In the genomic region with DNA sequence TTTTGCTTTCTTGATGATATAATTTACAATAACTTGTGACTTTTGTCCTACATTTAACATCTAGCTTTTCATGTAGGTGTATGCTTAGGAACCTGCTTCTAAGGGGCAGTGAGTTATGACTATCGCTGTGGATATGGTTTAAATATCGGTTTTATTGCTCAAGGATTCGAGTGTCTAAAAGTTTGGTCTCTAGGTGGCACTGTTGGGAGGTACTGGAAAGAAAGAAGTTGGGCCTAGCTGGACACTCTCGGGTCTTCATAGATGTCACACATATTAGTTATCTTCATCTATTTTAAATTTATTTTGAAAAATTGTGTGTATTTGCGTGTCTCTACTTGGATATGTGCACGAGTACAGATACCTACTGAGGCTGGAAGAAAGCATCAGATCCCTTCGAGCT, we compare ENCODE assay signal across 14 mouse cellular contexts.
DNase-seq lines count a peak whose midpoint lies in the region; ATAC-seq and TF ChIP-seq lines count a peak whose summit lies in the region.
"Had no signal": no experiment of that assay in that cellular context is flagged by ENCODE, and none has a peak within 500 bp of the region (broad histone marks: within the 10 kb centered on the region; RNA-seq: fewer than 3 reads in every experiment).

No protein-coding gene starts in this region.

- no peaks in the 10 kb centered on the region for H3K9me3 ChIP-seq in liver, postnatal 0 days (ENCODE audit: low read length)
- no peaks in the 10 kb centered on the region for H3K9me3 ChIP-seq in liver, embryonic 12.5 days (replicated peaks)
- H3K9me3 ChIP-seq in ES-E14 (ENCODE audit: control insufficient read depth, insufficient read depth, low read depth, low read length), result no peaks in the 10 kb centered on the region
- H3K9me3 ChIP-seq: embryonic facial prominence, embryonic 13.5 days; forebrain, embryonic 12.5 days had no signal

- H3K4me1 ChIP-seq in liver, postnatal 0 days (ENCODE audit: insufficient read depth), result no peaks in the 10 kb centered on the region
- H3K4me1 ChIP-seq in liver, embryonic 12.5 days, result no peaks in the 10 kb centered on the region
- no peaks in the 10 kb centered on the region; a peak in 1 of 4 replicates for H3K4me1 ChIP-seq in ES-E14 (ENCODE audit: control insufficient read depth in 2 of 2, insufficient read depth in 2 of 2, low read length in 2 of 2, poor library complexity in 1 of 2)
- H3K4me1 ChIP-seq: embryonic facial prominence, embryonic 13.5 days had no signal

- H3K4me3 ChIP-seq in liver, postnatal 0 days (ENCODE audit: low read depth, low read length), result no peak overlapping the region
- no peak overlapping the region for H3K4me3 ChIP-seq in liver, embryonic 12.5 days
- H3K4me3 ChIP-seq in ES-E14 (ENCODE audit: insufficient read depth in 1 of 2, low read depth in 1 of 2, low read length in 2 of 2, poor library complexity in 1 of 2, severe bottlenecking in 1 of 2), result no peak overlapping the region
- H3K4me3 ChIP-seq: embryonic facial prominence, embryonic 13.5 days; forebrain, embryonic 12.5 days had no signal

- no peak for ATAC-seq in liver, postnatal 0 days
- no peak for ATAC-seq in liver, embryonic 12.5 days
- ATAC-seq: inflammation-experienced regulatory T-cells, adult 6 months had no signal

- 66% methylated on average over 7 of the region's 7 CpGs for WGBS in liver, postnatal 0 days (ENCODE audit: insufficient replicate concordance)
- WGBS in liver, embryonic 12.5 days (ENCODE audit: insufficient replicate concordance), result 54% methylated on average over 7 of the region's 7 CpGs

- H3K4me2 ChIP-seq in liver, postnatal 0 days (ENCODE audit: low read depth, low read length), result no peak overlapping the region
- H3K4me2 ChIP-seq in liver, embryonic 12.5 days, result no peak overlapping the region
- H3K4me2 ChIP-seq: embryonic facial prominence, embryonic 13.5 days; forebrain, embryonic 12.5 days had no signal

- no peak overlapping the region for H3K9ac ChIP-seq in liver, postnatal 0 days (replicated peaks)
- H3K9ac ChIP-seq in liver, embryonic 12.5 days, result no peak overlapping the region
- H3K9ac ChIP-seq in ES-E14 (ENCODE audit: insufficient read depth, low read depth, low read length, poor library complexity, severe bottlenecking), result no peak overlapping the region
- H3K9ac ChIP-seq: embryonic facial prominence, embryonic 13.5 days; forebrain, embryonic 12.5 days had no signal

- TF ChIP-seq CTCF in liver, postnatal 0 days (IDR thresholded peaks at IDR 0.05; ENCODE audit: low read depth), result peak; percentile 42

- H3K27ac ChIP-seq in liver, postnatal 0 days (ENCODE audit: low read depth), result no peak overlapping the region
- no peak overlapping the region for H3K27ac ChIP-seq in liver, embryonic 12.5 days
- H3K27ac ChIP-seq in ES-E14 (ENCODE audit: insufficient read depth, low read depth, low read length, poor library complexity, severe bottlenecking), result no peak overlapping the region
- H3K27ac ChIP-seq: embryonic facial prominence, embryonic 13.5 days; forebrain, embryonic 12.5 days had no signal

- H3K27me3 ChIP-seq in liver, postnatal 0 days (ENCODE audit: insufficient read depth, low read length), result no peaks in the 10 kb centered on the region
- H3K27me3 ChIP-seq in liver, embryonic 12.5 days (replicated peaks), result no peaks in the 10 kb centered on the region
- H3K27me3 ChIP-seq: embryonic facial prominence, embryonic 13.5 days; forebrain, embryonic 12.5 days had no signal

- DNase-seq in cerebellum, postnatal 10 days, result peak; percentile 40 to 45
- DNase-seq in cerebellum, postnatal 14 days, result no peak
- DNase-seq in liver, postnatal 0 days, result no peak
- DNase-seq in ES-E14 (ENCODE audit: low read depth, low spot score), result peak; percentile 15
- peak; percentile 50 for DNase-seq in embryo, embryonic 10.5 days (ENCODE audit: low spot score)
- DNase-seq in cerebellum, adult 11 months, result no peak
- no peak for DNase-seq in urinary bladder, adult 2 months (ENCODE audit: low spot score)
- DNase-seq: gastrocnemius, postnatal 25 days; heart, postnatal 14 days; liver had no signal

- no peak for TF ChIP-seq EP300 in liver, postnatal 0 days (IDR thresholded peaks at IDR 0.05; ENCODE audit: low read depth)

- no peaks in the 10 kb centered on the region for H3K36me3 ChIP-seq in liver, postnatal 0 days (replicated peaks; ENCODE audit: insufficient read depth, low read length)
- H3K36me3 ChIP-seq in liver, embryonic 12.5 days, result no peaks in the 10 kb centered on the region
- H3K36me3 ChIP-seq in ES-E14 (ENCODE audit: control insufficient read depth, insufficient read depth, low read length, poor library complexity, severe bottlenecking), result no peaks in the 10 kb centered on the region
- H3K36me3 ChIP-seq: embryonic facial prominence, embryonic 13.5 days; forebrain, embryonic 12.5 days had no signal

- in situ Hi-C loops in ES-E14 (cut with MboI; ENCODE audit: low sequenced_read_pairs in 2 of 2, unreplicated experiment in 2 of 2), result no loop called here

TF ChIP-seq in ES-E14, 5 proteins besides CTCF, POLR2A, EP300 and RAD21:
- no peak for TF ChIP-seq MAFK (IDR thresholded peaks at IDR 0.05; ENCODE audit: insufficient read depth, low read depth, low read length)
- no peak for TF ChIP-seq ZC3H11A (IDR thresholded peaks at IDR 0.05; ENCODE audit: borderline replicate concordance, low read depth, low read length)
- TF ChIP-seq ZNF384 (IDR thresholded peaks at IDR 0.05; ENCODE audit: low read depth, low read length), result no peak
- TF ChIP-seq HCFC1 (IDR thresholded peaks at IDR 0.05; ENCODE audit: borderline replicate concordance, insufficient read depth, low read length), result no peak
- TF ChIP-seq CHD2 (IDR thresholded peaks at IDR 0.05; ENCODE audit: low read depth, low read length), result no peak

Comparison
In these comparisons a context has a peak if more than half of its experiments do, and no peak if none do; other contexts are left out.
1. DNase-seq: peak in cerebellum, postnatal 10 days (2 of 2), ES-E14 (single experiment) and embryo, embryonic 10.5 days (single experiment); none in cerebellum, postnatal 14 days (0 of 2), liver, postnatal 0 days (single experiment), cerebellum, adult 11 months (single experiment) and urinary bladder, adult 2 months (single experiment).